Mouse (Mus musculus) limb, embryonic 15.5 days (tissue): Measurements from ENCODE around the gene Smarcal1. TPM values are rescaled to one million over a fixed set of nuclear protein-coding genes. Genes with fewer than 3 reads are reported as not detected.

ENCODE experiments used
- ATAC-seq: fragments of 200-750 bp; cut with Nextera tagmentation; 2 replicates; pipeline ENCODE4 v1.8.0; 2017; ENCODE audit warnings: low read depth, moderate TSS enrichment; ENCODE audit not compliant: insufficient number of reproducible peaks, low FRiP score, low TSS enrichment
- H3K27ac ChIP-seq: fragments of 300-500 bp; sonication (generic); 2 replicates; pipeline ENCODE4 v1.5.1; 2015; ENCODE audit warnings: moderate library complexity, mild to moderate bottlenecking, inconsistent platforms
- H3K27me3 ChIP-seq: fragments of 300-500 bp; sonication (generic); 2 replicates; pipeline ENCODE4 v1.6.1; 2015; ENCODE audit warnings: inconsistent platforms
- H3K36me3 ChIP-seq: fragments of 300-500 bp; sonication (generic); 2 replicates; pipeline ENCODE4 v1.6.1; 2015; ENCODE audit warnings: inconsistent platforms
- H3K4me1 ChIP-seq: fragments of 300-500 bp; sonication (generic); 2 replicates; pipeline ENCODE4 v1.6.1; 2015; ENCODE audit warnings: inconsistent platforms
- H3K4me2 ChIP-seq: fragments of 300-500 bp; sonication (generic); 2 replicates; pipeline ENCODE4 v1.6.1; 2015; ENCODE audit warnings: mild to moderate bottlenecking, inconsistent platforms
- H3K4me3 ChIP-seq: fragments of 300-500 bp; sonication (generic); 2 replicates; pipeline ENCODE4 v1.5.1; 2015; ENCODE audit warnings: mild to moderate bottlenecking, inconsistent platforms
- H3K9ac ChIP-seq: fragments of 300-500 bp; sonication (generic); 2 replicates; pipeline ENCODE4 v1.6.1; 2015; ENCODE audit warnings: inconsistent platforms
- H3K9me3 ChIP-seq: fragments of 300-500 bp; sonication (generic); 2 replicates; pipeline ENCODE4 v1.6.1; 2016; ENCODE audit warnings: inconsistent platforms
- WGBS: fragments of 180-500 bp; shearing (Covaris S2); methylation state at CpG from one replicate; pipeline ENCODE4 v1.1.7; 2015; 5-methylcytosine and 5-hydroxymethylcytosine counted together
- polyA plus RNA-seq: library from polyadenylated mRNA; unstranded; fragments of >200 nt; fragmentation: Nextera tagmentation; extraction: Ambion mirVana; gene quantifications from 2 replicates; pipeline ENCODE4 v1.2.1, GENCODE M21; 2015

Gene Smarcal1
- polyA plus RNA-seq, 1 experiment from 2014 or later: 21.6 TPM

- 82% methylated on average over 20 of the region's 20 CpGs for WGBS
- H3K4me1 ChIP-seq: 0 out of 2 replicates have a peak, but pooled peaks cover under 1% of the 10 kb centered on the region
Measured at GRCm38 (mm10) chr1:72593340-72593951, 10.4 kb downstream of the Smarcal1 start.

GRCm38 (mm10) chr1:72595686-72596085 lies 12.6 kb downstream of the Smarcal1 start:
- Histone ChIP-seq H3K27me3 (no peaks in the 10 kb centered on the region), H3K36me3 (peaks cover 71% of the 10 kb centered on the region)
- 89% methylated on average over 12 of the region's 12 CpGs for WGBS

More at GRCm38 (mm10) chr1:72593340-72593951, 10.4 kb downstream of the Smarcal1 start:
- H3K9me3 ChIP-seq: no peaks in the 10 kb centered on the region
- H3K4me2 ChIP-seq: no peak overlapping the region
- H3K27ac ChIP-seq: no peak overlapping the region
- ATAC-seq: 0 out of 2 replicates have a peak, but pooled peaks have one; percentile 52
- no peak overlapping the region for H3K4me3 ChIP-seq
- H3K9ac ChIP-seq: no peak overlapping the region
- peaks cover 70% of the 10 kb centered on the region for H3K36me3 ChIP-seq
- H3K27me3 ChIP-seq: no peaks in the 10 kb centered on the region

GRCm38 (mm10) chr1:72596231-72596630 lies 13.2 kb downstream of the Smarcal1 start:
- Histone ChIP-seq H3K27me3 (no peaks in the 10 kb centered on the region), H3K27ac (no peak overlapping the region), H3K4me1 (peaks cover 15% of the 10 kb centered on the region), H3K9me3 (no peaks in the 10 kb centered on the region), H3K36me3 (peaks cover 71% of the 10 kb centered on the region), H3K4me2 (no peak overlapping the region), H3K4me3 (no peak overlapping the region), H3K9ac (no peak overlapping the region)
- 87% methylated on average over 5 of the region's 5 CpGs for WGBS
- no peak for ATAC-seq

More at GRCm38 (mm10) chr1:72595686-72596085, 12.6 kb downstream of the Smarcal1 start:
- ATAC-seq: no peak
- Histone ChIP-seq H3K9ac (no peak overlapping the region), H3K4me3 (no peak overlapping the region), H3K9me3 (no peaks in the 10 kb centered on the region), H3K27ac (no peak overlapping the region), H3K4me2 (no peak overlapping the region), H3K4me1 (peaks cover 15% of the 10 kb centered on the region)

- Histone ChIP-seq H3K9ac (no peak overlapping the region), H3K27ac (no peak overlapping the region), H3K4me3 (no peak overlapping the region), H3K27me3 (no peaks in the 10 kb centered on the region), H3K4me2 (no peak overlapping the region), H3K36me3 (peaks cover 60% of the 10 kb centered on the region), H3K9me3 (no peaks in the 10 kb centered on the region), H3K4me1 (peaks cover 15% of the 10 kb centered on the region)
- 40% methylated on average over 21 of the region's 21 CpGs for WGBS
- no peak for ATAC-seq
Measured at GRCm38 (mm10) chr1:72599146-72600101, 16.4 kb downstream of the Smarcal1 start.

- Histone ChIP-seq H3K9me3 (no peaks in the 10 kb centered on the region), H3K4me2 (no peak overlapping the region), H3K4me1 (peaks cover 15% of the 10 kb centered on the region), H3K36me3 (peaks cover 56% of the 10 kb centered on the region), H3K4me3 (no peak overlapping the region), H3K9ac (no peak overlapping the region), H3K27ac (no peak overlapping the region), H3K27me3 (no peaks in the 10 kb centered on the region)
- no peak for ATAC-seq
- 83% methylated on average over 5 of the region's 5 CpGs for WGBS
Measured at GRCm38 (mm10) chr1:72600778-72601177, 17.7 kb downstream of the Smarcal1 start.

GRCm38 (mm10) chr1:72601233-72601632 lies 18.2 kb downstream of the Smarcal1 start:
- 92% methylated on average over 7 of the region's 7 CpGs for WGBS
- Histone ChIP-seq H3K9ac (no peak overlapping the region), H3K36me3 (peaks cover 55% of the 10 kb centered on the region), H3K4me2 (no peak overlapping the region), H3K4me1 (peaks cover 15% of the 10 kb centered on the region), H3K27me3 (no peaks in the 10 kb centered on the region), H3K9me3 (no peaks in the 10 kb centered on the region), H3K27ac (no peak overlapping the region), H3K4me3 (no peak overlapping the region)
- ATAC-seq: no peak

GRCm38 (mm10) chr1:72602186-72602585 lies 19.1 kb downstream of the Smarcal1 start:
- H3K27me3 ChIP-seq: no peaks in the 10 kb centered on the region
- H3K27ac ChIP-seq: no peak overlapping the region
- H3K9ac ChIP-seq: no peak overlapping the region
- H3K9me3 ChIP-seq: no peaks in the 10 kb centered on the region
- 81% methylated on average over 5 of the region's 5 CpGs for WGBS
- no peak overlapping the region for H3K4me3 ChIP-seq
- peaks cover 15% of the 10 kb centered on the region for H3K4me1 ChIP-seq
- H3K4me2 ChIP-seq: no peak overlapping the region
- no peak for ATAC-seq
- peaks cover 51% of the 10 kb centered on the region for H3K36me3 ChIP-seq

- Histone ChIP-seq H3K27me3 (no peaks in the 10 kb centered on the region), H3K4me2 (no peak overlapping the region), H3K4me3 (no peak overlapping the region), H3K36me3 (peaks cover 47% of the 10 kb centered on the region), H3K27ac (no peak overlapping the region), H3K4me1 (peaks cover 15% of the 10 kb centered on the region), H3K9ac (no peak overlapping the region), H3K9me3 (no peaks in the 10 kb centered on the region)
- no peak for ATAC-seq
- WGBS: 89% methylated on average over 5 of the region's 5 CpGs
Measured at GRCm38 (mm10) chr1:72602803-72603202, 19.8 kb downstream of the Smarcal1 start.

GRCm38 (mm10) chr1:72606186-72606673 lies 23.2 kb downstream of the Smarcal1 start:
- ATAC-seq: no peak
- H3K27ac ChIP-seq: no peak overlapping the region
- no peak overlapping the region for H3K4me3 ChIP-seq
- no peak overlapping the region for H3K4me2 ChIP-seq
- H3K27me3 ChIP-seq: no peaks in the 10 kb centered on the region
- no peak overlapping the region for H3K9ac ChIP-seq
- no peaks in the 10 kb centered on the region for H3K4me1 ChIP-seq
- peaks cover 50% of the 10 kb centered on the region for H3K36me3 ChIP-seq
- 75% methylated on average over 12 of the region's 12 CpGs for WGBS
- no peaks in the 10 kb centered on the region for H3K9me3 ChIP-seq

GRCm38 (mm10) chr1:72609129-72609528 lies 26.1 kb downstream of the Smarcal1 start:
- Histone ChIP-seq H3K4me3 (no peak overlapping the region), H3K4me1 (no peaks in the 10 kb centered on the region), H3K4me2 (no peak overlapping the region), H3K27ac (no peak overlapping the region), H3K9me3 (no peaks in the 10 kb centered on the region), H3K27me3 (no peaks in the 10 kb centered on the region), H3K36me3 (peaks cover 62% of the 10 kb centered on the region), H3K9ac (no peak overlapping the region)
- ATAC-seq: no peak
- 76% methylated on average over 10 of the region's 10 CpGs for WGBS

GRCm38 (mm10) chr1:72609887-72610877 lies 27.1 kb downstream of the Smarcal1 start:
- WGBS: 81% methylated on average over 23 of the region's 23 CpGs
- Histone ChIP-seq H3K36me3 (peaks cover 73% of the 10 kb centered on the region), H3K4me2 (no peak overlapping the region), H3K9me3 (no peaks in the 10 kb centered on the region), H3K4me3 (no peak overlapping the region), H3K27me3 (no peaks in the 10 kb centered on the region), H3K4me1 (no peaks in the 10 kb centered on the region), H3K27ac (no peak overlapping the region), H3K9ac (no peak overlapping the region)
- ATAC-seq: no peak
